ENCODE assay signal across 8 mouse cellular contexts in genomic region chr4:134760793-134761201, GRCm38 (mm10). TPM values are rescaled to one million over a fixed set of nuclear protein-coding genes. Genes with fewer than 3 reads are reported as not detected.
A peak's percentile ranks its signal among the peaks of the same experiment; 100 is the strongest.
DNase-seq lines count a peak whose midpoint lies in the region; ATAC-seq and TF ChIP-seq lines count a peak whose summit lies in the region.

No protein-coding gene starts in this region.

- no peak for TF ChIP-seq POLR2A in testis, adult 2 months (IDR thresholded peaks at IDR 0.05; ENCODE audit: control insufficient read depth, low read depth, low read length)

- no peak for TF ChIP-seq CTCF in forebrain, postnatal 0 days (IDR thresholded peaks at IDR 0.05; ENCODE audit: low read depth)
- no peak for TF ChIP-seq CTCF in testis, adult 2 months (IDR thresholded peaks at IDR 0.05; ENCODE audit: control insufficient read depth, insufficient read depth, insufficient replicate concordance, low read depth, low read length)
- TF ChIP-seq CTCF in left cerebral cortex, adult 2 months (IDR thresholded peaks at IDR 0.05): no peak

- peaks cover 57% of the 10 kb centered on the region for H3K4me1 ChIP-seq in forebrain, embryonic 10.5 days
- H3K4me1 ChIP-seq in forebrain, postnatal 0 days (ENCODE audit: insufficient read depth): no peaks in the 10 kb centered on the region
- H3K4me1 ChIP-seq in erythroblast, embryonic 14.5 days (ENCODE audit: control insufficient read depth): peaks cover 96% of the 10 kb centered on the region
- H3K4me1 ChIP-seq in intestine, embryonic 14.5 days (replicated peaks; ENCODE audit: control insufficient read depth, insufficient read depth, low read length): peaks cover 22% of the 10 kb centered on the region
- no peaks in the 10 kb centered on the region; the same call in 1 of the 2 replicates for H3K4me1 ChIP-seq in testis, adult 2 months (ENCODE audit: control insufficient read depth, insufficient read depth, low read length)

- no peak overlapping the region for H3K4me2 ChIP-seq in forebrain, postnatal 0 days (ENCODE audit: low read depth)
- peak overlapping the region; percentile 16; the same call in 1 of the 2 replicates for H3K4me2 ChIP-seq in intestine, embryonic 14.5 days (ENCODE audit: low read length)

- DNase-seq in forebrain, embryonic 10.5 days (ENCODE audit: extremely low spot score, low spot score): no peak
- no peak for DNase-seq in forebrain, postnatal 0 days
- peak; percentile 74 for DNase-seq in intestine, embryonic 14.5 days (ENCODE audit: low spot score)
- DNase-seq in lung, adult 18-20 months: peak; percentile 89 to 92
- no peak for DNase-seq in left cerebral cortex, adult 2 months (ENCODE audit: extremely low spot score in 1 of 2, low spot score in 2 of 2)
- no peak for DNase-seq in embryo, embryonic 10 days (ENCODE audit: low spot score)

- H3K4me3 ChIP-seq in forebrain, embryonic 10.5 days: no peak overlapping the region
- H3K4me3 ChIP-seq in forebrain, postnatal 0 days (ENCODE audit: low read depth, low read length): no peak overlapping the region
- peak overlapping the region; percentile 58 for H3K4me3 ChIP-seq in erythroblast, embryonic 14.5 days (replicated peaks)
- no peak overlapping the region for H3K4me3 ChIP-seq in intestine, embryonic 14.5 days (ENCODE audit: low read depth, low read length)
- H3K4me3 ChIP-seq in testis, adult 2 months (ENCODE audit: control insufficient read depth, low read depth, low read length): no peak overlapping the region
- H3K4me3 ChIP-seq in left cerebral cortex, adult 2 months: no peak overlapping the region

- H3K27ac ChIP-seq in forebrain, embryonic 10.5 days: 0 out of 2 replicates have a peak overlapping the region, but pooled peaks have one; percentile 16
- H3K27ac ChIP-seq in forebrain, postnatal 0 days (ENCODE audit: low read depth, low read length): no peak overlapping the region
- H3K27ac ChIP-seq in intestine, embryonic 14.5 days (ENCODE audit: low read depth): 0 out of 2 replicates have a peak overlapping the region, but pooled peaks have one; percentile 9
- 0 out of 2 replicates have a peak overlapping the region, but pooled peaks have one; percentile 32 for H3K27ac ChIP-seq in testis, adult 2 months (ENCODE audit: control insufficient read depth, insufficient read depth, low read depth, low read length)
- no peak overlapping the region for H3K27ac ChIP-seq in left cerebral cortex, adult 2 months

- ATAC-seq in forebrain, postnatal 0 days: no peak
- no peak for ATAC-seq in intestine, embryonic 14.5 days (replicated peaks; ENCODE audit: low FRiP score, low TSS enrichment, low read depth)

- WGBS in forebrain, embryonic 10.5 days: 73% methylated on average over 9 of the region's 9 CpGs
- 57% methylated on average over 9 of the region's 9 CpGs for WGBS in forebrain, postnatal 0 days
- 28% methylated on average over 9 of the region's 9 CpGs for WGBS in intestine, embryonic 14.5 days

- intact Hi-C loops in left cerebral cortex, adult 2 months (cut with DNase I): no loop called here

- H3K9me3 ChIP-seq in forebrain, embryonic 10.5 days: no peaks in the 10 kb centered on the region
- H3K9me3 ChIP-seq in forebrain, postnatal 0 days (ENCODE audit: low read length): no peaks in the 10 kb centered on the region
- H3K9me3 ChIP-seq in erythroblast, embryonic 14.5 days (ENCODE audit: control insufficient read depth, low read length): no peaks in the 10 kb centered on the region
- no peaks in the 10 kb centered on the region for H3K9me3 ChIP-seq in intestine, embryonic 14.5 days (ENCODE audit: control insufficient read depth, low read length)

- no peaks in the 10 kb centered on the region for H3K36me3 ChIP-seq in forebrain, embryonic 10.5 days (replicated peaks)
- H3K36me3 ChIP-seq in forebrain, postnatal 0 days (ENCODE audit: insufficient read depth): no peaks in the 10 kb centered on the region
- peaks cover 77% of the 10 kb centered on the region for H3K36me3 ChIP-seq in erythroblast, embryonic 14.5 days (ENCODE audit: control insufficient read depth)
- 0 out of 2 replicates have a peak, but pooled peaks cover 3% of the 10 kb centered on the region for H3K36me3 ChIP-seq in intestine, embryonic 14.5 days (ENCODE audit: control insufficient read depth, insufficient read depth, low read length)
- H3K36me3 ChIP-seq in testis, adult 2 months (ENCODE audit: control insufficient read depth, insufficient read depth, low read length): no peaks in the 10 kb centered on the region

- H3K9ac ChIP-seq in forebrain, postnatal 0 days: no peak overlapping the region
- no peak overlapping the region for H3K9ac ChIP-seq in intestine, embryonic 14.5 days (ENCODE audit: low read length)

- H3K27me3 ChIP-seq in forebrain, embryonic 10.5 days (ENCODE audit: poor library complexity, severe bottlenecking): peaks cover 17% of the 10 kb centered on the region
- H3K27me3 ChIP-seq in forebrain, postnatal 0 days (ENCODE audit: insufficient read depth, low read length): no peaks in the 10 kb centered on the region
- H3K27me3 ChIP-seq in erythroblast, embryonic 14.5 days (ENCODE audit: control insufficient read depth): no peaks in the 10 kb centered on the region
- no peaks in the 10 kb centered on the region for H3K27me3 ChIP-seq in intestine, embryonic 14.5 days (replicated peaks; ENCODE audit: control insufficient read depth, insufficient read depth, low read length)
- H3K27me3 ChIP-seq in testis, adult 2 months (ENCODE audit: control insufficient read depth, insufficient read depth, low read length): no peaks in the 10 kb centered on the region

RNA-seq across cellular contexts. Expression of gene Ldlrap1, which starts 7.0 kb away (rescaled TPM):
- 9.6 and 11.8 TPM in 2 replicates for polyA plus RNA-seq in forebrain, embryonic 10.5 days (2016; fragmentation: Nextera tagmentation; extraction: Ambion mirVana)
- total RNA-seq in forebrain, postnatal 0 days (2014; rRNA removed): 1.2 and 1.7 TPM in 2 replicates
- 2.3 TPM in 2 replicates for polyA plus RNA-seq in forebrain, postnatal 0 days (2015; fragmentation: Nextera tagmentation; extraction: Ambion mirVana)
- polyA plus RNA-seq in erythroblast, embryonic 14.5 days (2012): 3.0 and 3.8 TPM in 2 replicates
- polyA plus RNA-seq in intestine, embryonic 14.5 days (2014; fragmentation: Nextera tagmentation; extraction: Ambion mirVana): 15.0 and 16.6 TPM in 2 replicates
- polyA plus RNA-seq in testis, adult 2 months (2012; rRNA removed): 1.7 and 1.9 TPM in 2 replicates
- 1 to 10 TPM; 3.4 to 3.7 TPM for total RNA-seq in left cerebral cortex, adult 2 months (2021)

RNA-seq across cellular contexts. Expression of gene Man1c1, which starts 56.7 kb away (rescaled TPM):
- polyA plus RNA-seq in forebrain, embryonic 10.5 days (2016; fragmentation: Nextera tagmentation; extraction: Ambion mirVana): 2.3 and 2.8 TPM in 2 replicates
- 8.3 and 9.9 TPM in 2 replicates for total RNA-seq in forebrain, postnatal 0 days (2014; rRNA removed)
- polyA plus RNA-seq in forebrain, postnatal 0 days (2015; fragmentation: Nextera tagmentation; extraction: Ambion mirVana): 1.7 and 2.4 TPM in 2 replicates
- 0.06 and 0.07 TPM in 2 replicates for polyA plus RNA-seq in erythroblast, embryonic 14.5 days (2012)
- polyA plus RNA-seq in intestine, embryonic 14.5 days (2014; fragmentation: Nextera tagmentation; extraction: Ambion mirVana): 2.2 and 3.6 TPM in 2 replicates
- 0.87 and 0.95 TPM in 2 replicates for polyA plus RNA-seq in testis, adult 2 months (2012; rRNA removed)
- 10 to 100 TPM; 43.1 to 43.6 TPM for total RNA-seq in left cerebral cortex, adult 2 months (2021)

Comparison
In these comparisons a context has a peak if more than half of its experiments do, and no peak if none do; other contexts are left out.
1. H3K27ac ChIP-seq: peak in forebrain, embryonic 10.5 days (single experiment), intestine, embryonic 14.5 days (single experiment) and testis, adult 2 months (single experiment); none in forebrain, postnatal 0 days (single experiment) and left cerebral cortex, adult 2 months (single experiment).
2. DNase-seq: peak in intestine, embryonic 14.5 days (single experiment) and lung, adult 18-20 months (2 of 2); none in forebrain, embryonic 10.5 days (single experiment), forebrain, postnatal 0 days (single experiment), left cerebral cortex, adult 2 months (0 of 2) and embryo, embryonic 10 days (single experiment).